Mouse (Mus musculus) WW6 (cell line): ENCODE results near the gene Zswim1.
"Not testable (repeated sequence)": the region's sequence is repeated elsewhere in the genome, so short reads cannot be mapped to it uniquely, and the experiment has no call there.

ENCODE experiments used
- DNase-seq: peaks from one replicate; pipeline ENCODE4 v3.0.0-alpha.2; 2013; ENCODE audit warnings: low read depth, low spot score

The Zswim1 gene

DNA sequence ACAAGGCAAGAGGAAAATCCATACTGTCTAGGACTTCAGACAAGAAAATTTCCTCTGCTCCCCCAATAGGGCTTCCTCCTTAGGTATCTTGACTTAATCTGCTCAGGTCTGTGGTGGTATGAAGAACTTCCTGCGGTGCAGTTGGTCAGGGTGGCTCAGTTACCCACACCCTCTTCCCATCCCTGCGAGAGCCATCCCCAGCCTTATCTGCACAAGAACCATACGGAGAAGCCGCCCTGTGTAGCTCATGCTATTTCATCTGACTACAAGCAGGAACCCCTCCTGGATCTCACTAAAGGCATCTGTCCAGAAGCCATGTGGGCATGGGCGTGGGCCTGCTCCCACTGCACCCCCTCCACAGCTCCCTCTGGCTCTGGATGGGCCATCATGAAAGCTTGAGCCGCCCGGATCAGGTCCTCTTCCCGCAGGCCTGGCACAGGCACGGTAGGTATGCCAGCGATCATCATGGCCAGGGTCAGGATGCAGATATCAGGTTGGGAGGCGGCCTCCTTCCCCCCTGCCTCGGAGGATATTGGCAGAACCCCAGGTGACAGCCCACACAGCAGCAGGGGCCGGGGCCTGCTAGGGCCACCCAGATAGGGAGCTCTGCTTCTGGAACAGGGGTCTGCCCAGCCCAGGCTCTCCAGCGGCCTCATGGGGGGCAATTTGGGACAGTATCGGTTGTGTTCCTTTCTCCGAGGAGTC, 4.8 kb downstream of the Zswim1 start:
- DNase-seq: no peak

DNA sequence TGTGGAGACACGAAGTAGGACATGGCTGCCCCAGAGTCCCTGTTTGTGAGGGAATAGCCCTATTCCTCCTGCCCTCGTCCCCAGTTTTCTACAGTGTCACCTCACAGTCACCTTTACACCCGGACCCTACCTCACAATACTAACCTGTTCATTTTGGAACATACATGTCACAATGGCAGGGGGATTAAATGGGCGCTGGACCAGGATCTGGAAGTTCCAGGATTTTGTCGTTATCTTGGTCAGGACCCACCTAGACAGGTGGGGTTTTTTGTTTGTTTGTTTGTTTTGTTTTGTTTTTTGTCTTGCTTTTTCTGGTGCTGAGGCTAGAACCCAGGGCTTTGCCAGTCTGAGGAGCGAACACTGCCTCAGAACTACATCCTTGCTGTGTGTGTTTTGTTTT, 6.0 kb downstream of the Zswim1 start, which contains the start of gene Spata25:
Spata25 (minus strand) TSS at position 101 of the 400 bp plus-strand sequence.
- DNase-seq: no peak

DNA sequence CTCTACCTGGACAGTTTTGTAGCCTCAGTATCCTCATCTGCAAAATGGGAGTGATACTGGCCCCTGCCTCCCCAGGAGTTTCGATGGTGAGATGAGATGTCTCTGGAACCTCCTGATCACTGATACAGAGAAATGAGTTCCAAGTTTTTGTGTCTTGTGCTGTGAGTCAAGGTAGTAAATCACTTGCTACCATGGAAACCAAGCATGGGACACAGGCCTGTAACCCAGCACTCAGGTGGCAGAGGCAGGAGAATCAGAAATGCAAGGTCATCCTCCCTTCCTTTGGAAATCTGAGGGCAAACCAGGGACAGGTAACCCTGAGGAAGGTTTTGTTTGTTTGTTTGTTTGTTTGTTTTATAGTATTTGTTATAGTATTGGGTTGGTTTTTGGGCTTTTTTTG, 6.6 kb downstream of the Zswim1 start:
- no peak for DNase-seq

DNA sequence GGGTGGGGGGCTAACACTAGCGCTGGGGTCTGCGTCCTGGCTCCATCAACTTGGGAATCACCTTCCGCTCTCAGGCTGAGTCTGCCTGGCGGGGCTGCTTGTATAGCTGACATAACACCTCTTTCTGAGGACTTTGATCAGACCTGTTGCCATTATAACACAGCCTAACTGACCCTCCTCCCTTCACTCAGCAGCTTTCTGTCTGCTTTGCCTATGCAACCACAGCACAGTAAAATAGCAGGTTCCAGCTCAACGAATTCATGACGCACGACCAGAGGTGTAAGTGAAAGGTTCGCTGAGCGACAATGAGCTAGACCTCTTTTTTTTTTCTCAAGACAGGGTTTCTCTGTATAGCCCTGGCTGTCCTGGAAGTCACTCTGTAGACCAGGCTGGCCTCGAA, 8.5 kb downstream of the Zswim1 start:
- no peak for DNase-seq

DNA sequence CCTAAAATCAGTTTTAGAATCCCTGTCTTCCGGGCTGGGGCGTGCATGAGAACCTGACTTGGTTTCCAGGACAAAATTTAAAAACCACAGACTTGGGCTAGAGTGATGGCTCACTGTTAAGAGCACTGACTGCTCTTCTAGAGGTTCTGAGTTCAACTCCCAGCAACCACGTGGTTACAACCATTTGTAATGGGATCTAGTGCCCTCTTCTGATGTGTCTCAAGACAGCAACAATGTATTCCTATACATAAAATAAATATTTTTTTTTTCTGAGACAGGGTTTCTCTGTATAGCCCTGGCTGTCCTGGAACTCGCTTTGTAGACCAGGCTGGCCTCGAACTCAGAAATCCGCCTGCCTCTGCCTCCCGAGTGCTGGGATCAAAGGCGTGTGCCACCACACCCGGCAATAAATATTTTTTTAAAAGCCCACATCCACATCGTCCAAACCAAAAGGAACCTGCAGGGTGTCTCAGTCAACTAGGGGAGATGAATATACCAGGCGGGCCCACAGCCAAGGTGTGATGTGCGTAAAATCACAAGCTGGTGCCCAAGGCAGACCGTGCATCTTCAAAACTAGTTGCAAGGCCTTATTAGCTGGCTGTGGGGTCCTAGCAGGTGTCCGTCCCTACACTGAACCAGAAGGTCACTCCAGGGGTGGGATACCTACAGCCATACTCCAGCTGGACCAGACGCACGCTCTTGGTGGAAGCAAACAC, 9.7 kb downstream of the Zswim1 start:
- no peak for DNase-seq

DNA sequence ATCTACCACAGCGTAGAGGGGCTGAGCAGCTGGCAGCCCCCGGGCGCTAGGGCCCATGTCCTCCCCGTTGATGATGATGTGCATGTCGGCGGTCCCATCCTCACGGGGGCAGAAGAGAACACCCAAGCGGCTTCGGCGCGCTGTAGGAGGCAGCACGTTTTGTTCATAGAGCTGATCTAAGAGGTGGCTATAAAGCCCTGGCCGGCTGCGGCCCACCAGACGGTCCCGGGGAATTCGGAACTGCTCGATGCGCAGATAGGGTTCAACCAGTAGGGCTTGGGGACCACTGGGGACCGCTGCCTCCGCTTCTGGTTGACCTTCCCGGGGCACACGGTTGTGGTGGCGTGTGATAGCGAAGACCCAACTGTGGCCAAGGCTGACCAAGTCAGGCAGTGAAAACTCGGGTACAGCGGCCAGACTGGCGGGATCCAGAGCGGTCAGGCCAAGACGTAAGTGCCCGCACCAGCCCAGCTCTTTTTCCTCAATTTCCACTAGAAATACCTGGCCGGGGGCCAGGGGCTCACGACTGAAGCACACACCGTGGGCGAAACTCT, 10.3 kb downstream of the Zswim1 start, which contains the start of gene Ctsa:
Ctsa (plus strand) TSS at position 126 of the 554 bp plus-strand sequence.
- DNase-seq: no peak

DNA sequence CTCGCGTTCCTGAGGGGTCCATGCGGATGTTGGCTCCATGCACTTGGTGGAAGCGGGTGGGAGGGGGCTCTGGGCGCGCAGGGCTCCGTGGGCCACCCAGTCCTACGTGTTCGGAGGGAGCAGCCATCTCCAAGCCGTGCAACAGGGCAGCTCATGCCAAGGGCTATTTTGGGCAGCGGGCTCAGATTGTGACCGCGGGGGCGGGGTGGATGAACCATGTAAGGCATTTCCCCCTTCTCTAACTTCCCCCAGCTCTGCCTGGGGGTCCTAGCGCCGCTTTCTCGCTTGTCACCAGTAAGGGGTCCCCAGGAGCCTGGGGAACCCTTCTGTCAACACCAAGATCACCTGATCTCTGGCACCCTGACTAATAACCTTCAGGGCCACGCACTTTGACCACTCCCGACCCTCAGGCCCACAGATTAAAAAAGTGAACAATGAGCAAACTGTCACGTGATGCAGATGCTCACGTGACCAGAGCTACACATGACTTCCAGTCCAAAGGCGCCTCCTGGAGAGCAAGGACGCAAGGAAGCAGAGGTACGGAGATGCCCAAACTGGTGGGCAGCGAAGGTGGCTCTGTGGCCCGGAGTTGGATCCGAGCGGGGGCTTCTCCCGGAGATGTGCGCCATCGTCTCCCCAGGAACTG, 11.0 kb downstream of the Zswim1 start, which contains the start of gene Neurl2:
Neurl2 (minus strand) TSS at position 143 of the 646 bp plus-strand sequence.
- peak; percentile 91 for DNase-seq

DNA sequence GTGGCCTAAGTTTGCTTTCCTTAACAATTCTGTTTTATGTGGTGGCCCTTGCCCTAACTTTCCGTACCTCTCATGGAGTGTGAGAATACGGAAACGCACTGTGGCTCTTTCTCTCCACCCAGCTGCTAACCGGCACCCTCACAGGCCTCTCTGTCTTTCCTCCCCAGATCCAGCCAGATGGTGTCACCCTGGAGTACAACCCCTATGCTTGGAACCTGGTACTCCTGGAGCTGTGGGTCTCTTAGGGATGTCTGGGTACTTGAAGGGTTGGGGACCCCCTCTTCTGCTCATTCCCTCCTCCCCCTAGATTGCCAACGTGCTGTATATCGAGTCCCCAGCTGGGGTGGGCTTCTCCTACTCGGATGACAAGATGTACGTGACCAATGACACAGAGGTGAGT, 12.0 kb downstream of the Zswim1 start:
- DNase-seq: no peak

DNA sequence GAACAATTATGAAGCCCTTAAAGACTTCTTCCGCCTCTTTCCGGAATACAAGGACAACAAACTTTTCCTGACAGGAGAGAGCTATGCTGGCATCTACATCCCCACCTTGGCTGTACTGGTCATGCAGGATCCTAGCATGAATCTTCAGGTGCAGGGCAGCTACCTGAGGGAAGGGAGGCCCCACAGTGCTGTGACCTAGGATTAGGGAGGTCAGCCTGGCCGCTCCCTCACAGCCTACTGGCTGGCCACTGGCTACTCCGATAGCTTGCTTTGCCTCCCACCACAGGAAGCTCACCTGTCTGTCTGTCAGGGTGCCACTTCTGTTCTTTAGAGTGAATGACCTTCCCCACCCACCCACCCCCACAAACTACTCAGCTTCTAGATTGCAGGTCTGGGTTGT, 12.7 kb downstream of the Zswim1 start:
- DNase-seq: no peak

DNA sequence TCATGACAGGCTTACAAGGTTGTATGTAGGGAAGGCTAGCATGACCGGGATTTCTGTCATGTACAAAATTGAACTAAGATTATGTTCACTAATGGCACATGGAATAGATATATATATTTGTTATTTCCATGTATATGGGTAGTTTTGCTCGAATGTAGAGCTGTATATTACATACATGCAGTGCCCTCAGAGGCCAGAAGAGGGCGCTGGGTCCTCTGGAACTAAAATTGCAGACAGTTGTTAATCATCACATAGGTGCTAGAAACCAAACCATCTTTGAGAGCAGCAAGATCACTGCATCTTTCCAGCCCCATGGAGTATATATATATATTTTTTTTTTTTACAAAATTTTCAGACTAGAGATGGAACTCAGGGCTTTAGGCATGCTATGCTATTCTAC, 23.3 kb downstream of the Zswim1 start:
- no peak for DNase-seq

DNA sequence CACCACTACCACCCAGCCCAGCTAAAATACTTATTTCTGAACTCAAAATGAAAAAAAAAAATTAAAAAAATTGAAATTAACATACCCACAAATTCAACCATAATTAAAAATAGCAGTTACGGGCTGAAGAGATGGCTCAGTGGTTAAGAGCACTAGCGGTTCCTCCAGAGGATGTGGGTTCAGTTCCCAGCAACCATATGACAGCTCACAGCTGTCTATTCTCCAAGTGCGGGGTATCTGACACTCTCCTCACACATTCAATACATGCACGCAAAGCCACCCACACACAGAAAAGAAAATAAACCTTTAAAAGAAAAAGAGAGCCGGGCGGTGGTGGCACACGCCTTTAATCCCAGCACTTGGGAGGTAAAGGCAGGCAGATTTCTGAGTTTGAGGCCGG, 27.6 kb downstream of the Zswim1 start:
- no peak for DNase-seq

DNA sequence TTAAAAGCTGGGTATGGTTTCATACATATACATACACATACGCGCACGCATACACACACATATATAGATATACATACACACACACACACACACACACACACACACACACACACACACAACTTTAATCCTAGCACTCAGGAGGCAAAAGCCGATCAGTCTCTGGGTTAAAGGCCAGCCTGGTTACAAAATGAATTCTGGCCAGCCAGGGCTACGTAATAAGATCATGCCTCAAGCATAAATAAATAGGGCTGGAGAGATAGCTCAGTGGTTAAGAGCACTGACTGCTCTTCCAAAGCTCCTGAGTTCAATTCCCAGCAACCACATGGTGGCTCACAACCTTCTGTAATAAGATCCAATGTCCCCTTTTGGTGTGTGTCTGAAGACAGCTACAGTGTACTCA, 33.1 kb downstream of the Zswim1 start:
- not testable (repeated sequence) for DNase-seq

DNA sequence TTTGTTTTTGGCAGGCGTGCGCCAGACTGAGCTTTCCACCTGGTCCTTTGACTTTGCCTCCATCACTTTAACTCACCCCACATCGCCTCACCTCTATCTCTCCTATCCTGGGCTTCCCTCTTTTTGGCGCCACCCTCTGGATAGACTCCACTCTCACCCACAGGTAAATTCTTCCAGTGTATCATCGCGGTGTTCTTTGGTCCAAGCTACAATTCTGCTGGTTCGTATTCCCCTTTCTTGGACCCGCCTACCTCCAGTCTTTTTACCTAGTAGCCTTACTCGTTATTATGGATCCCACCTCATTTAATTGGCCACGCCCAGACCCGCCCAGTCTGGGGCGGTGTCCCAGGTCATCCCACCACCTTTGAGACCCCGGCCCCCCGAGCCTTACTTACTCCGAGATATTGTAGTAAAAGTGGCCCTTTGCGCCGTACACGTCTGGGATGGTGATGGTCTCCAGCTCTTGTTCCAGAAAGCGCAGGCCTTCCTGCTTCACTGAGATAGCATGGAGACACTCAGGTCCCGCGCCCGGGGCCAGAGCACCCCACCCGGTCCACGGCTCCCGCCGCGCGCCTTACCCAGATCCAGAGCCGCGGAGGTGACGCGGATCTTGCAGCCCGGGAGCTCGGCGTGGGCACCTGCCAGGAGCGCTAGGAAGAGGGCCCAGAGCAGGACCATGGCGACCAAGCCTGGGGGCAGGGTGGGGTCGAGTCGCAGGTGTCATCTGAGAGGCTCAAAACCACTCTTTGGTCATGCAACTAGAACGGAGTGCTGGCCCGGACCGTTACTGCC, 34.0 kb downstream of the Zswim1 start:
- no peak for DNase-seq

DNA sequence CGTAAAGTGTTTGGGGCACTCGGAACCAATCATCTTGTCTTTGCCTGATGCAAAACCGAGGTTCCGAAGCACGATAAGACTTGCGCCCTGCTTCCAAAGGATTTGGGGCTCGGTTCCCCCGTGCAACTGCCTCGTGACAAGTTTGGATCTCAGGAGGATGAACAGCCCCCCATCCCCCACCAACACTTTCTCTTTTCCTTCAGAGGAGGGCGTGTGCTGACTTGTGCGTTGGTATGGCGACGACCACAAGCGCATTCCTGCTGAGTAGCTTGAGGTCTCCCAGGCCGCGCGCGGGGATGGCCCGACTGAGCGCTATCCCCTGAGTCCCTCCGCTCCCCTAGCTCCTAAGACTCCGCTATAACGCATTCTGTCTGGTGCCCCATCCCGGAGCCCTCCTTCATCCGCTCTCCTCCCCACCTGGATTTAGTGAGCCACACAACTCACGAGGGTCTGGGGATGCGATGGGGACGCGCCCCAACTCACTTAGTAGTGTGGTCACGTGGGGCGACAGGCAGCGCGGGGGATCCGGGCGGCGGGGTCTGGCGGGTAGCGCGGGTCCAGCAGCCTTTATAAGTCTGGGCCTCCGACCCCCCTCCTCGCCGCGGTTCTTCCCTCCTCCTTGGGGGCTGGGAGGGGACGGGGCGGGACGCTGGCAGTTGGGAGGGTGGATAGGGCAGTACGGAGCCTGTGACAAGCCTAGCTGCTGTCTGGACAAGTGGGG, 34.8 kb downstream of the Zswim1 start, which contains the start of gene Pltp:
Pltp (minus strand) TSS at position 611 of the 721 bp plus-strand sequence.
- no peak for DNase-seq

DNA sequence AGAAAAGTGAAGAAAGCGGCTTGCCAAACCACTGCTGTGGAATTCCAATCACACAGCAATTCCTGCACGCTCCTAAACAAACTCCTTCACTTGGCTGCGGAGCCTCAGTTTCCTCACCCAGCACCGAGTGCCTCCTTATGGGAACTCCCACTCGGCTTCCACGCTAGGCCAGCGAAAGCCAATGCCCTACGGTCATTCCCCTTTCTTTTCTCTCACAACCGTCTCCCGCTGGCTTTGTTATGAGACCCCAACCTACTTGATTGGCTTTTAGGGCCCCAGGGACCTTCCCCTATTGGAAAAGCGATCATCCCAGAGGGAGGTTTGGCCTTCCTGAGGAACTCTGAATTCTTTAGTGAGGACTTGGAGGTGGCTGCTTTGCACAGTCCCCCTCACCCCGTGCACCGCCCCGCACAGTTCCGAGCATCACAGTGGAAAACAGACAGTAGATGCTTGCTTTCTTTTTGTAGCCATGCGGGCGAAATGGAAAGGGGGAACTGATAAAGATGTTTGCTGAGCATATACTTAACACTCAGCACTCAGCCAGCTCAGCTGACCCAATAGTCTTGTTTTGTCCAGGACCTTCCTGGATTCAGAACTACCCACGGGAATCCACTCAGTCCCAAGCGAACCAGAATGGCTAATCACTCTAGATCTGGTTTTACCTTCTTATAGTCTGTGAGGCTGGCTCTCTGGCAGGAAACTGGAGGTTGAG, 35.5 kb downstream of the Zswim1 start:
- DNase-seq: no peak

DNA sequence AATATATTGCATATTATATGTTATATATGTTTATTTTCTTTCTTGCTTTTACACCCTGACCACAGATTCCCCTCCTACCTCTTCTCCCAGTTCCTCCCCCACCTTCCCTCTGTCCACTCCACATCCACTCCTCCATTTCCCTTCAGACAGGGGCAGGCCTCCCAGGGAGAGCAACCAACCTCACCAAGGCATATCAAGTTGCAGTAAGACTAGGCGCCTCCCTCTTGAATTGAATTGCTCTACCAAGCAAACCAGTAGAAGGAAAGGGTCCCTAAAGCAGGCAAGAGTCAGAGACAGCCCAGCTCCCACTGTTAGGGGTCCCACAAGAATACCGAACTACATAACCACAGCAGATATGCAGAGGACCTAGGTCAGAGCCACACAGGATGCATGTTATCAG, 36.7 kb downstream of the Zswim1 start:
- DNase-seq: no peak

DNA sequence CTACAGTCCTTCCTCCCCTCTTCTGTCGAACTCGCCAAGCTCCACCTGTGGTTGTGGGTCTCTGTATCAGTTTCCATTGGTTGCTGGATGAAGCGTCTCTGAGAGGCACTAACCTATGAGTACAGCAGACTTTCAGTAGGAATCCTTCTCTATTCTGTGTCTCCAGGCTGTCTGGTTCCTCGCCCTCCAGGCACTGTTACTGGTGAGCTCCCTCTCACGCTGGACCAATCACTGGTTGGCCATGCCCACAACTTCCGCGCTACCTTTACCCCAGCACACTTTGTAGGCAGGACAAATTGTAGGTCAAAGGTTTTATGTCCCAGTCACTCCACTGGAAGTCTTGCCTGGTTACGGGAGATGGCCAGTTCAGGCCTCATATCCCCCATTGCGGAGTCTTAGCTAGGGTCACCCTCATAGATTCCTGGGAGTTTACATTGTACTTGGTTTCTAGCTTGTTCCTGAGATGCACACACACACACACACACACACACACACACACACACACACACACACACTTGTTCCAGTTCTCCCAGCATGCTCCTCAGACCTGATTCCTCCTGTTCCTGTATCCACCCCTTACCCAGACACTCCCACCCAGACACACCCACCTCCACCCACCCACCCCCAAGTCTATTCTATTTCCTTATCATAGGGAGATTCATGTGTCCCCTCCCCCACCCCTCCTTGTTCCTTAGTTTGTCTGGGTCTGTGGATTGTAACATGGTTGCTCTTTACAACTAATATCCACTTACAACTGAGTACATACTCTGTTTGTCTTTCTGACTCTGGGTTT, 37.4 kb downstream of the Zswim1 start:
- no peak for DNase-seq

DNA sequence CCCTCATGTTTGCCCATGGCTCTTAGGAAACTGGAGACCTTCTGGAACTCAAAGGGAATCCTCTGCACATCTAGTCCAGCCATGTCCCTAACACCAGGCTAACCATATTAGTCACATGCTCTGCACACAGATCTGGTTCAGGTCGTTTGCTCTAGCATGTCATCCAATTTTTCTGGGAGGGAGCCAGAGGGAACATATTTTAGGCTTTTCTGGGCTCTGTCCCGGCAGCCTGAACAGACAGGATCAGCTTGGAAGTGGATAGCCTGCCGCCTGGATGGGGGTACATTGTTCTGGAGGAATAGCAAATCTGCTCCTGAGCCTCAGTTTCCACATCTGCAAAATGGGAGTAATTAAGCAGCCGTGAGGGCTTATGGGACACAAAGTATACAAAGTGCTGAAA, 38.6 kb downstream of the Zswim1 start:
- DNase-seq: no peak

DNA sequence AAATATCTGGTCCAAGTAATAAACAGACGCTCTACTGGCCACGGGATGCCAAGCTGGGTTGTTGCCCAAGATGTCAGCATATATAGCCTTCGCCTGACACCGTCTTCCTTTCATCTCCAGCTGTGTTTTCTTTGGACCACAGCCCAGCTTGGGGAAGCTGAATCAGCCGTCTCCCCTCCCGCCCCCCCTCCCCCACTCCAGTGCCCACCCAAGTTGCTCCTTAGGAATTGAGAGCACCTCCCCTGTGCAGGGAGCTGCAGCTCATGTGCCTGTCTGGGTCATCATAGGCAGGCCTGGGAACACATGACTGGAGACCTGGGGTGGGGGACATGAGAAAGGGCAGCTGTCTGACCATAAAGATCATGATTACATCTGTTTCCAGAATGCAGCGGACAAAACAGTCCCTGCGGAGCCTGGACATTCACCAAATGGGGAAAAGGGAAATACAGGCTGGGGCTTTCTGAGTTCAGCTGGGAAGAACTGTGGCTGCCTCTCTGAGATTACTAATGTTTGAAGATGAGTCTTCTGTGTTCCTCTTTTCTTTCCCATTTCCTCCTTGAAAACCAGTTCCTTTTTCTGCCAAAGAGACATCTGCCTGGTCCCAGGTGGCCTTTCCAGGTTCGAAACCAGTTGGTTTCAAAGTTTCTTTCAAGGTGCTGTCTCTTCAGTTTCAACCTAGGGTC, 39.8 kb downstream of the Zswim1 start:
- DNase-seq: no peak
